Mouse (Mus musculus): Measurements from ENCODE around the gene Rpl35.

The Rpl35 gene

DNA sequence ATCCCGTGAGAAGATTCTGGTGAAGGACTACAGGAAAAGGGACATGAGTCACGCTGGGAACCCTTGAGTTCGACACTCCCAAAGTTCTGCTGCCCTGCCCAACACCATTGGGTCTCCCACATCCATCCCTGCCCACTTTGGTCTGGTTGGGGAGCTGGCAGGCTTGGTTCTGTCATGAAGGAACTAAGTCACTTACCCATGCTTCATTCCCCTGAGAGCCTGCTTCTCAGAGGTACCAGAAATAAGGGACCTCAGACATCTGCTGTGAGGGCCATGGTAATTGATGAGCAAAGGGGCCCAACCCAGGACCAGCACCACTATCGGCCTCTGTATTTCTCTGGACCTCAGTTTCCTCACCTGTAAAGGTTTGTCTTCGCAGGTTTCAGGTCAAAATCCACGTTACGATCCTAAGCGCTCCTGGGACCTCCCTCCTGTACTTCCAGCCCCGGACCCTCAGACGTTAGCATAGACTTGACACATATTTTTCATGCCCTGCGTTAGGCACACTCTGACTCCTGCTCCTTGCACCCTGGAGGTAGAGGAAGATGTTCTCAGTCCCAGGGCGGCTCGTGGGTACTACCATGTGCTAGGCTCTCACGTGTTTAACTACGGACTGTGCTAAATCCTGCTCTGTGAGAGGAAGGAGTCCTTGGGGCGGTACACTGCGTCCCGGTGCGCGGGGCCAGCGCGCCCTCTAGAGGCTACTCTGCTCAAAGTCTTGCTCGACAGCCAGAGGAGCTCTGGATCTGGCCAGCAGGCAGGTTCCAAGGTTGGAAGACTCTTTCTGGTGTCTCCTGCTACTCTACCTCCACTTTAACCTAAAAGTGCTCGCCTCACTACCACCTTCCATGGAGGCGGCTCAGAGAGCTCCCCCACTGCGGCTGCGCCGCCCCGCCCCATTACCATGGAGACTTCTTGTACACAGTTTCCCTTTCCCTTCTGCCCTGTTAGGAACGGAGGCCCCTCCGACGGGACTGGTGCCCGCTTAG lies 7.7 kb downstream of the Rpl35 start, which contains the start of gene Wdr38:
Gene Wdr38, plus strand, starts transcription at position 91 of the 989 bp plus-strand sequence.
- DNase-seq (ENCODE audit: low spot score in 2 of 2): peak; percentile 90 to 91

DNA sequence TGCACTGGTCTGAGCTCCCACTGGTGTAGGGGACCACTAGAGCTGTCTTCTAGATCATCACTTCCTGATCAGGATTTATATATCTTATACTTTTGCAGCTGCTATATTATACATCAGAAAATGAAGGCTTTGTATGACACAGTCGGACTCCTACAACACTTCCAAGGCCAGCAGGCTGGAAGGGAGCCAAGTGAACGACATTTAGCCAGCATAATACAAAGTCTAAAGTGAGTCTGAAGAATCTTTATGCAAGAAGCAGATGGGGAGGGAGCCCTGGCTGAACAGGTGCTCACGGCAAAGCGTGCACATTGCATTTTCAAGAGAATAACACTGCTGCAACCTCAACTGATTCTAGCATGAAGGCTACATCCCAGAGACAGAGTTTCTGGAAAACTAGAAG lies 13.0 kb downstream of the Rpl35 start:
- peak in 1 of 2 experiments; percentile 60 for DNase-seq (ENCODE audit: low spot score in 2 of 2)

DNA sequence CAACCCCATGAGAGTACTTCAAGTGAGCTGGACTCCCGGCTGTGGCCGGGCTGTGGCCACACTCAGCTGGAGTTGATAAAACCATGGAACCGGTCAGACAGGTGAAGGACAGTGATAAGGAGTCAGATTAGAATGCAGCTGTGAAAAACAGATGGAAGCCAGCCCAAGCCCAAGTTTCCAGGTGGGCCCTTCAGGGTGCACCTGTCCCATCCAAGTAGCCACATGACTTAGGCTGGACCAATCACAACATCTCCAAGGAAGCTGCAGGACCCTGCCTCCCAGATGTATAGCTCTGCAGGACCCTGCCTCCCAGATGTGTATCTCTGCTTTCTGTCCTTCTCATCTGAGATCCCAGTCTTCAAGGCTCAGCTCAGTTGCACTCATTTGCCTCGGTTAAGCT lies 13.4 kb downstream of the Rpl35 start:
- no peak for DNase-seq (ENCODE audit: low spot score in 2 of 2)

DNA sequence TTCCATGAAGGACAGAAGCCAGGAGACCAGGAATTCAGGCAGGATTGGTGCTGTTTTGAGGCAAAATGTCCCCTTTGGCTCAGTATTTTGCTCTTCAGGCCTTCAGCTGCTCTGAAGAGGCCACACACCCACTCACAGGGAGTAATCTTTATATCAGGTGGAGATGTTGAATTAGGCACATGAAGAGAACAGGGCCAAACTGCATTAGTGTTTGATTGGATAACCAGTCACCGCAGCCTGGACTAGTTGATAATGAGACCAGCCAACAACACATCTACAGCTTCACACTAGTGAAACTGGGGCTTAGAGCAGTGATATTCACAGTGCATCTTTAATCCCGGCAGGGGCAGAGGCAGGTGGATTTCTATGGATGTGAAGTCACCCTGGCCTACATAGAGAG lies 16.5 kb downstream of the Rpl35 start:
- no peak for DNase-seq (ENCODE audit: low spot score in 2 of 2)

DNA sequence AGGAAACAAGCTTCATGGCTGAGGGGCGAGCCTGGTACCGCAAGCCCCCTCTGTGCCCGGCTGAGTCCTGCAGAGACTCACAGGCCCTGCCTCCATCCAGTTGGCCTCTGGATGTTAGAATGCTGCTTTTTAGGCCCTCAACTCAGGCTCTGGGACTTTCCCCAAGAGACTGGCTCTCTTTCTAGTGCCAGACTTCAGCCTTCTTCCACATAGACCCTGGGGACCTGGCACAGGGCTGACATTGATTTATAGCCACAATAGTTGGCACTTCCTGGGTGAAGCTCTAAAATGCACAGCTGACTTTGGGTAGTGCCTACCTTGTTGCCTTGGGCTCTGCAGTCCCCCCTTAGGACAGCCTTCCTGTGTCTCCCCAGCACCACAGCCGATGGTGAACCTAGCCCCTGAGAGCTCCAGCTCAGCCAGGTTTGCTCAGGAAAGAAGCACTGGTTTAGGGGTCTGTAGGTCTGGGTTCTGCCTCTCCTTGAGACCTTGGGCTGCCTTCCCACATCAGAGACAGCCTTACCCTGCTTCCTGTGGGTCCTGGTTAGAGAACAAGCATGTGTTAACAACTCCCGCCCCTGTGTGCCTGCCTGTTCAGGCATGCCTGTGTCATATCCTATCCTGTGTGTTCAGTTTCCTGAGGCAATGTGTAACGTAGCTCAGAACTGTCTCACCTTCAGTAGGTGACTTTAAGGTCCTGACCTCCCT lies 17.5 kb downstream of the Rpl35 start:
- no peak for DNase-seq (ENCODE audit: low spot score in 2 of 2)

DNA sequence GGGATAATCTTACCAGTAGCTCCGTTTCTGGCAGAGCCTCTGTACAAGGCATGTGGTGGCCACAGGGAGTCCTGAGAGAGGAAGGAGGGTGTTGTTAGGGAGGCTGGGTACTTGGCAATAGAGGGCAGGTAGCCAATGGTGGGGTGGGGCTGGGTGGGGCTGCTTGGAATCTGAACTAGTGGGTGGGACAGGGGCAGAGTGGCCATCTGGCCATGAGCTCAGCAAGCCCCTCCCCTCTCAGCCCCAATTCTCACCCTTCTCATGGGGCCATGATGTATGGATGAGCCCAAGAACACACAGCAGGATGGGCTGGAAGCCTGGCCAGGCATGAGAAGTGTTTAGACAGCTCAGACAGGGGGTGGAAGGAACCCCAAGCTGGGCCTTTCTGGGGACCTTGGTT lies 18.1 kb downstream of the Rpl35 start:
- no peak for DNase-seq (ENCODE audit: low spot score in 2 of 2)

DNA sequence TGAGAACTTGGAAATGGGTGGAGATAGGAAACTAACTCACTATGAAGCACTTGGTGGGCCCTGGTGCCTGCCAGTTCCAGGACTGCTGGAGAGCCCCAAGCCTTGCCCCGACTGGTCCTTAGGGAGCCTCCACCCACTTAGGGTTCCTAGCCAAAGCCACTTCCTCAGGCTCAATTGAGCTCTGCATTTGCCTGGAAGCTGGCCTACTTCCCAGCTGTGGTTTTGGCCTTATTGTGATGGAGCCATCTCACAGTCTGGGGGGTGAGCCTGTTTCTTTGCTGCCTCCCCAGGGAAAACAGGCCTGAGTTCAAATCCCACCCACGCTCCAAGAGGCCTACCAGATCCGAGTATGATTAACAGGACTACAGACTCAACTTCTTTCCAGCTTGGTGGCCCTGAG lies 18.8 kb downstream of the Rpl35 start:
- peak in 1 of 2 experiments; percentile 47 for DNase-seq (ENCODE audit: low spot score in 2 of 2)

DNA sequence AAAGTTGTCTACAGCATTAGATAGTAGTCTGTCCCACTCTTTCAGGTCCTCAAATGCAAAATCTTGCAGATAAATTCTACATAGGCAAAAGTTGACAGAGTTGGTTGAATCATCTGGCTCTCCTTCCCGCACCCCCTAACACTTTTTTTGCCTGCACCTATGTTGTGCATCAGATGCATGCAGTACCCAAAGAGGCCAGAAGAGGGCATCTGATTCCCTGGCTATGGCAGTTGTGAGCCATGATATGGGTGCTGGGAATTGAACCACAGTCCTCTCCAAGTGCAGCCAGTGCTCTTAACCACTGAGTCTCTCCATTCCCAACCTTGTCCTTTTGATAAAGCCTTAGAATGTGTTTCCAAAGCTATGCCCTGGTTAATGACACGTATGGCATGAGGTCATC lies 22.0 kb downstream of the Rpl35 start:
- no peak for DNase-seq (ENCODE audit: low spot score in 2 of 2)

DNA sequence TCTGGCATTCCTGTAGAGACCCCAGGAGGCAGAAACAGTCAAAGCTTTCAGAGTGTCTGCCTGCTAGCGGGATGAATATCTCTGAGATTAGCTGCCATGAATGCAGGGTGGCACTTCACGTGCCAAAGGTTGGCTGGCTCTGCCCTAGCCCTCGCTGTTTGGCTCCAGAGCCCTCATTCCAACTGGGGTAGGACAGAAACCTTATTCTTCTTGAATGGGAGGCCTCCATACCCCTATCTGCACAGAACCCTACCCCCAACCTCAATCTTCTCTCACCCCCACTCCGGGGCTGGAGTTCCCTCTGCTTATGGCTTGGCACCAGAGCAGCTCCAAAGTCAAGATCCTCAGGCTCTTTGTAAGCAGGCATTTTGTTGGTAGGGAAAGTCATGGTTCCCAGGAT lies 27.6 kb downstream of the Rpl35 start:
- DNase-seq (ENCODE audit: low spot score in 2 of 2): no peak

DNA sequence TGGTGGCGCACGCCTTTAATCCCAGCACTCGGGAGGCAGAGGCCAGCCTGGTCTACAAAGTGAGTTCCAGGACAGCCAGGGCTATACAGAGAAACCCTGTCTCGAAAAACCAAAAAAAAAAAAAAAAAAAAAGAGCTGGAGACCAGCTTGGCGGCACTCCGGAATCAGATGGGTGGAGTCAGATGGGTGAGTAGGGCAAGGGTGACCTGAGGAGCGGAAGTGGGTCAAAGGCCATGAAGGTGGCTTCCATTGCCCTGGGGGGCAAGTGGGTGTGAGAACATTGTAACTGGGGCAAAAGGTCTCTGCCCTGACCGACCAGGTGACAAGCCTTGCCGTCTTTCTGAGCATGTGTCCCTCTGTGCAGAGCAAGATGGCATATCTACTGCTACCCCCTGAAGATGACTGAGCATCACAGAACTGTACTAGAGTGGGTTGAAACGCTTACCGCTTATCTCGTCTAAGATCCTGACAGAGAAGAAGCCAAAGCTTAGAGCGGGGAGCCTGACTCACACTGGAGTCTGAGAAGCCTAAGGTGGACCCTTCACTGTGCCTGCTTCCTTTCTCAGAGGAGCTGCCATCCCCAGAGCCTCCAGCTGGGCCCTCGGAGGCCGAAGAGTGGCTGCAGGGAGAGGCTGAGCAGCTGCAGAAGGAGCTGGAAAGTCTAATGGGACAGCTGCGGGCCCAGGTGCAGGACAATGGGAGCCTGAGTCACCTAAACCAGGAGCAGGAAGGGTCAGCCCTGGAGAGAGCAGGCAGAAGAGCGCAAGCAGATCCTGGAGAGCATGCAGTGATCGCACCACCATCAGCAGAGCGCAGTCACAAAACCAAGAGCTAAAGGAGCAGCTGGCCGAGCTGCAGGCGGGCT lies 29.3 kb downstream of the Rpl35 start:
- no peak for DNase-seq (ENCODE audit: low spot score in 2 of 2)

DNA sequence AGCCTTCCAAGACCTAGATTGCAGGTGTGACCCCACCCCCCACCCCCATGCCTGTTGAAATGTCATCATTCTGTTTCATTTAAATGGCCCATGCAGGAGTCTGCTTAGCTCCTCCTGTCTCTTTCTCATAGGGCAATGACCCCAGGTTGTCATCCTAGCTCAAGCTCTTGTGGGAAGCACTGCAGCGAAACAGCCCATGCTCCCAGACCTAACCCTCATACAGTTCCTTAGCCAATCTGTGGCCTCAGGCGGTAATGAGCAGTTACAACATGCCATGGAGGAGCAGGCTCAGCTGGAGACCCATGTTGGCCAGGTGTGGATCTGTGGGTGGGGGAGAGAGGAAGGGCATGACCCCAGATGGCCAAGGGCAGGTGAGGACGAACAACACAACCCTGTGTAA lies 30.2 kb downstream of the Rpl35 start:
- no peak for DNase-seq (ENCODE audit: low spot score in 2 of 2)

DNA sequence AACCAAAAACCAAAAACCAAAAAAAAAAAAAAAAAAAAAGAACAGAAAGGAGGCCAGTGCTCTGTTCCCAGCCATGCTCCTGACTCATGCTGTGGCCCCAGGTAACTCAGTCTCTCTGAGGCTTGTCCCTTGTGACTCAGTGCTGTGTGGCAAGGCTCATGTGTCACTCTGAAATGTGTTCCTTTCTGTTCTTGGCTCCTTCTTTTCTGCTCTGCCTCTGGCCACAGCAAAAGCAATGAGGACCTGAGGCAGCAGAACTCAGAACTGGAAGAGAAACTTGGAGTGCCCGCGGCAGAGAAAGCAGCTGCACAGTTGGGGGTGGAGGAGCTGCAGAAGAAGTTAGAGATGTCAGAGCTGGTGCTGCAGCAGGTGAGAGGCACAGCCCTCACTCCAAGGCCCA lies 31.3 kb downstream of the Rpl35 start:
- no peak for DNase-seq (ENCODE audit: low spot score in 2 of 2)

DNA sequence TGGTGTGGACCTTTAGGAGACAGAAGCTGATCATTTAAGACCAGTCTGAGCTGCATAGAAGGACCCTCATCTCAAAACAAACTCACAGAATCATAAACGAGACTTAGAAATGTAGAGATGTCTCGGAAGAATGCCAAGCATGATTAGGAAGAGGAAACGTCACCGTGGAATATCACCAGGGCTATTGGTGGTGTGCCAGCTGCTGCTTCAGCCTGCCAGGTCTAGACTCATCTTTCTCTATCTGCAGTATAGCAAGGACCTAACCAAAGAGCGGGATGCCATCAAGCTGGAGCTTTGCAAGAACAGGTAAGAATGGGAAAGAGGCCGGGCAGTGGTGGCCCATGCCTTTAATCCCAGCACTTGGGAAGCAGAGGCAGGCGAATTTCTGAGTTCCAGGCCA lies 31.7 kb downstream of the Rpl35 start:
- DNase-seq (ENCODE audit: low spot score in 2 of 2): peak in 1 of 2 experiments; percentile 46

DNA sequence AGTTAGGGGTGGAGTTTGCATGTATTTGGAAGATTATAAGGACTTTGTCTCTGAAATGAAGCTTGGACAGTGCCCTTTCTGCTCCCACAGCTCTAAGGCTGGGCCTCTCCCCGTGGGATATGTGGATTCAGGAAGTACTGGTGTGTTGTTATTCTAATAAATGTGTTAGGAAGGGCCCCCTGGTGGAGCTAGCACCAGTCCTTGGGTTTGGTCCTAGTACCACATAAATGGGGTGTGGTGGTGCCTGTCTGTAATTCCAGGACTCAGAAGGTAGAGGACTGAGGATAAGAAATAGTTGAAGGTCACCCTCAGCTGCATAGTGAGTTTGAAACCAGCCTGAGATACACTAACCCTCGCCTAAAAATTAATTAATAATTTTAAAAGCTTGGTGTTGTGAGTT lies 32.2 kb downstream of the Rpl35 start:
- DNase-seq (ENCODE audit: low spot score in 2 of 2): no peak

DNA sequence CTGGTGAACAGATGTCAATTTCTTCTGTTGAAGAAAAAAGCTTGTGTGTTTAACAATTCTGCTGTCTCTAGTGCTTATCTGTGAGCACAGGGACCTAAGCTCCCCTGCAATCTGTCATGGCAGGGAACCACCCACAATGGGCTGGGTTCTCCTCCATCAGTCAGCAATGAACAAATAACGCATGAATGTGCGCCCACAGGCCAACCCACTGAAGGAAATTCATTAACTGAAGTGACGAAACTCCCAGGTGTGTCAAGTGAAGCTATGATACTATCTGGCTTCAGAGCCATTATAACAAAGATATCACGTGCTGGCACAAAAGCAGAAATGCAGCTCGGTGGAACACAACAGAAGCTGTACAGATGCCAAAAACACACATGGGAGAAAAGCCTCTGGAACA lies 35.4 kb downstream of the Rpl35 start:
- no peak for DNase-seq (ENCODE audit: low spot score in 2 of 2)

DNA sequence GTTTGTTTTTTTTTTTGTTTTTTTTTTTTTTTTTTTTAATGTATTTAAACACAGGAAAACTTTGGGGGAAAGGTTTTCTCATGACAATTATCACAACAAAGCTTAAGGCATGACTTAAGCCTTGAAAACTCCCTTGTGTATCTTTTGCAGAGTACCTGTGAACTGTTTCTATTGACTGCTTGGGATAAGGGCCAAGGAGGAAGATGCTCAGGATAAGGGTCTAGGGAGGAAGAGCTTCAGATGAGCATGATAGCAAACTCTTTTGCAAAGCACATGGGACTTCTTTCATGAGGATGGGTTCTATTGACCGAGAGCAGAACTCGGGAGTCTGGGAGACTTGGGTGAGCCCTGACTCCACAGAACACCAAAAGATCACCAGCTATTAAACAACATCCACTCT lies 35.8 kb downstream of the Rpl35 start:
- no peak for DNase-seq (ENCODE audit: low spot score in 2 of 2)

DNA sequence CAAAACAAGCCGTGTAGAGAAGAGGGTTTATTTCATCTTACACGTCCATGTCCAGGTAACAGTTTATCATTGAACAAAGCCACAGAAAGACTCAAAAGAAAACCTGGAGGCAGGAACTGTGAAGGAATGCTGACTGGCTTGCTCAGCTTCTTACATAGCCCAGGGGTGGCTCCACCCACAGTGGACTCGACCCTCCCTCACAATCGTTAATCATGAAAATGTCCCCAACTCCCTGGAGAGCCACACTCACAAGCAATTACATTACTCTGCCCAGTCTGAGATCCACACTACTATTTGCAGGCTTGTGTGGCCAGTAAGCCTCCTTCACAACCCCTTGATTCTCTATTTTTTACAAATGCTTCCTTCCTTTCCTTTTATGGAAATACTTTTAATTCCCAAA lies 41.2 kb downstream of the Rpl35 start:
- no peak for DNase-seq (ENCODE audit: low spot score in 2 of 2)

DNA sequence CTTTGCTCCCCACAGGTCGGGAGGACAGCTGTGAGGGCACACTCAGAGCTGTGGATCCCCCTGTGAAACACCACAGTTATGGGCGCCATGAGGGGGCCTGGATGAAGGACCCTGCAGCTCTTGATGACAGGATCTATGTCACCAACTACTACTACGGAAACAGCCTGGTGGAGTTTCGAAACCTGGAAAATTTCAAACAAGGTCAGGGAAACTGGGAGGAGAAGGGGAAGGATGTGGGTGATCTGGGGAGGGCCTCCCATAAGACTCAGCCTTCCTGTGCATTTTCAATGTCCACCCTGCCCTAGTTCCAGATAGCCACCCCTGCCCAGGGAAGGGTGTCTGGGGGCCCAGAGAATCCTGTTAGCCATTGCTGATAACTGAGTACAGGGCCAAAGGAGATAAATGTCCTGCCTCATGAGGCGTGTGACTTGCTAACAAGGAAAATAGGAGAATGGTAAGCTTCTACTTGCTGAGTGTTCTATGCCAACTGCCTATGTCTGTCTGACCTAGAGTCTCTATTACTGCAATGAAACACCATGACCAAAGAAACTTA lies 47.7 kb downstream of the Rpl35 start:
- no peak for DNase-seq (ENCODE audit: low spot score in 2 of 2)

DNA sequence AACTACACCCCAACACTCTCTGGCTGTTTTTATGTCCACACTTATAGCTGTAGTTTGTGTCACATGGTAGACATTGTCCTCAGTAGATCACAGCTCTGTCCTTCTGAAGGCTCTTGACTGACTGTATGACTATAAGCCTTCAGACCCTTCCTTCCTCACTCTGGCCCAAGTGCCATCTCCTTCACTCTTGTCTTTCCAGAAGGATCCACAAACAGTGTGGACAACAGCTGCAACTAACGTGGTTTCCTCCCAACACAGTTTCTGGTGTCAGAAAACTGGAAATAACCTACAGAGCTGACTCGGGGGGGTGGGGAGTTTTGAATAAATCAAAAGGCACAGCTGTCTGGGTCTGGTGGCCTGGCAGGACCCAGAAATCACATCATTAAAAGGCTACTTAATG lies 49.4 kb downstream of the Rpl35 start:
- DNase-seq (ENCODE audit: low spot score in 2 of 2): no peak

DNA sequence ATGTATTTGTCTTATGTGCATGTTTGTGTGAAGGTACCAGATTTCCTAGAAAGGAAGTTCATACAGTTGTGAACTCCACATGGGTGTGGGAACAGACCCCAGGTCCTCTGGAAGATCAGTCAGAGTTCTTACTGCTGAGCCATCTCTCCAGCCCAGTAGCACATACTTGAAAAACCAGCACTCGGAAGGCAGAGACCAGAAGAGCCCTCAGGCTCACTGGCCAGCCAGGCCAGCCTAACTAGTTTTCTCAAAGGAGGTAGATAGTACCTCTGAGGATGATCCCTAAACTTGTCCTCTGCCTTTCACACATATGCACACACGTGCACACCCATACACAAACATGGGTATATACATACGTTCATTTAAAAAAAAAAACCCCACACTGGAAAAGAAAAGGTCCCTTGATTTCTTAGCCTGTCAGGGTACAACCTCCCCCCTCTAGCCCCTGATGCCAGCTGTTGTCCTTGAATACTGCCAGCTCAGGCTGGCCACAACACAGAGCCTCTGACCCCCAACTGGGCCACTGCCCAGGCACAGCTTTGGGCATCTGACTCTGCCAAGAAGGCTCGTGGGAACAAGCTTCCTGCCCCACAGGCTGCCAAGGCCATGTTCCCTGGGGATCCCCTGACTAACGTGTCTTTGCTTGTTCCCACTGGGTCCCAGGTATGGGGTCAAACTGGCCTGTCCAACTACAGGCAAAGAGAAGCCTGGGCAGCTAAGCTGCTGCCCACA lies 52.1 kb downstream of the Rpl35 start:
- DNase-seq (ENCODE audit: low spot score in 2 of 2): peak; percentile 85 to 87

All from right cerebral cortex, postnatal 10 days (tissue).